Mouse (Mus musculus): ENCODE measurements around the gene Mesp1. TPM values are rescaled to one million over a fixed set of nuclear protein-coding genes. Genes with fewer than 3 reads are reported as not detected.
"Not testable (repeated sequence)": the region's sequence is repeated elsewhere in the genome, so short reads cannot be mapped to it uniquely, and the experiment has no call there.

The Mesp1 gene
- total RNA-seq, 2 experiments from 2014 or later: not detected

DNA sequence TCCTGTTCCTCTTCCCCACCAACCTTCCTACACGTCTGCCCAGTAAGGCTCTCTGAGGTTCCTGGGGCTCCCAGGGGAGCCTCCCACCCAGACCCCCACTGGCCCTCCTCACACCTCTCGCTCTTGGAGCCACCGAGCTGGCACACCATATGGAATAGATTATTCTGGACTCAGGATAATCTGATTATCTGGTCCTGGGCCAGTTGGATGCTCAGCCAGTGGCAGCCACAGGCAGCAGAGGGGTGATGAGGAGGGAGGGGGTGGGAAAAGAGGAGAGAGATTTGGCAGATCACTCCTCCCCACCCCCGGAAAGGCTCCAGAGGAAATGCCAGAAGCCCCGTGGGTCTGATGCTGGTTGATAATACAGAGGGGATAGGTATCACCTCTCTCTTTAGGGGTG, 5.0 kb upstream of the Mesp1 start:
- ATAC-seq (replicated peaks; ENCODE audit: low FRiP score, low TSS enrichment, poor library complexity, severe bottlenecking): no peak

DNA sequence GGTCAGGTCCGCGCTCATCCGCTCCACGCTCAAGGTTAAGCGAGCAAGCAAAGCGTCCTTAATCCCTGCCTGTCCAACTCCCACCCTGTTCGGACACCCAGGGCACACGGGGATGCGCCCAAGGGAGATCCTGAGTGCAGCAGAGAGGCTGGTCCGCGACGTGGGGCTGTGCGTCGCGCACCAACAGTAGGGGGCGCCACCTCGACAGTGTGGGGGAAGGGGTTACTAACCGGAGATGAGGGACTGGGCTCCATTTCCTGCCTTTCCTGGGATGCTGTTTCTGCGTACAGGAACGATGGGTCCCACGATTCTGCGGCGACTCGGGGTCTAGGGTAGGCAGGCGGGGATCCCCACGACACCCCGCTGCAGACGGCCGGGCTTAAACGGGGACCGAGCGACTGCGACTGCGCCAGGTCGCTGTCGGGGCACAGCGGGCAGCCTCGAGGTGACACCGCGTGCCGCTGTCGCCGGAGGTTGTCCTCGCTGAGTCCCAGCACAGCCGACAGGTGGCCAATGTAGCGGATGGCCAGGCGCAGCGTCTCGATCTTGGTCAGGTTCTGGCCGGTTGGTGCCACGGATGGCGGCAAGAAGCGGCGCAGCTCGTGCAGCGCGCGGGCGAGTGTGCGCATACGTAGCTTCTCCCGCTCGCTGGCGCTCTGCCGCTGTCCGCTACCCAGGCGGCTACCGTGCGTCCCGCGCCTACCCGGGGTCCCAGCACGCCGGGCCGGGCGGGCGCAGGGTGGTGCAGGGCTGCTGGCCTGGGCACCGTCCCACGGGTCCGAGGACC, 760 bp downstream of the Mesp1 start:
- ATAC-seq (replicated peaks; ENCODE audit: low FRiP score, low TSS enrichment, poor library complexity, severe bottlenecking): peak; percentile 28; the same call in 1 of the 2 replicates

DNA sequence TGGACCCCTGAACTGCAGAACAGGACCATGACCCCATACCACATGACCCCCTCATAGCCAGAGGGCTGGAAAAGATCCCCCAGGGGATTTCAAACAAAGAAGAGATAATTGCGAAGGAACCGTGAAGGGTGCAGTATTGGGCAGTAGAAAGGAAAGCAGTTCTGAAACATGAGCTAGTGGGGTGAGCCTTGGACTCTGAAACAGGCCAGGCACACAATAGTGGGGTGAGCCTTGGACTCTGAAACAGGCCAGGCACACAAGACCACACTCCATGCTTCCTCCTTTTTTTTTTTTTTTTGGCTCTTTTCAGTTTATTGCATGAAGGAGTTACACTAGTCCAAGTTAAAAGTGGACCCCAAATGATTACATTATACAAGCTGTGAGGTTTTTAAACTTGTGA, 3.8 kb downstream of the Mesp1 start:
- ATAC-seq (replicated peaks; ENCODE audit: low FRiP score, low TSS enrichment, poor library complexity, severe bottlenecking): not testable (repeated sequence)

DNA sequence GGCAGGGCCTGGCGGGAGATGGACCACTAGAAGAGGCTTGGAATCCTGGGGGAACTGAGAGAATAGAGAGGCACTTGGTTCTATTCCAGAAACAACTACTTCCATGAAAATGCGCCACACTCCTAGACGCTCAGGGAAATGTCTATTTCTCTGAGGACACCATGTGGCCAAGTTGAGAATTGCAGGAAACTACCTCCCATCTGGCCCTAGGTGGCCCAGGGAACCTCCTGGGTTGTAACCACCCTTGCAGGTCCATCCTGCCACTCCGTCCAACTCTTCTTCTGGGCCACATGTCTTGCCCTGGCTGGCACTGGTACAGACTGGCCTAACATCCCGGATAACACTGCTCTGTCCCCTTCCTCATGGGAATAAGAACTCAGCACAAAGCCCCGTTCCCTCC, 7.3 kb downstream of the Mesp1 start:
- peak; percentile 69 for ATAC-seq (replicated peaks; ENCODE audit: low FRiP score, low TSS enrichment, poor library complexity, severe bottlenecking)

DNA sequence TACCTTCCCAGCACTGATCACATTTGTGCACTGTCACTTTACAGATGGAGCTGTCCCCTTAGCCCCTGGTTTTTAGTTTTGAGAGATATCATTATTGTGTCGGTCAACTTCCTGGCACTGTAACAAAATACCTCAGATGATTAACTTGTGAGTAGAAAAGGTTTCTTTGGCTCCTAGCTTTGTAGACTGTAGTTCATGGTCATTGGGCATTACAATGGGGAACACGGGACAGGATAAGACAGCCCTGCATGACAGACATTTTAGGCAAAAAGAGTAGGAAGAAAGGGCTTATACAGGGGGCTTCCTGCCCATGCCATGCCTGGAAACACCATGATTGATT, 11.1 kb downstream of the Mesp1 start:
- ATAC-seq (replicated peaks; ENCODE audit: low FRiP score, low TSS enrichment, poor library complexity, severe bottlenecking): no peak

DNA sequence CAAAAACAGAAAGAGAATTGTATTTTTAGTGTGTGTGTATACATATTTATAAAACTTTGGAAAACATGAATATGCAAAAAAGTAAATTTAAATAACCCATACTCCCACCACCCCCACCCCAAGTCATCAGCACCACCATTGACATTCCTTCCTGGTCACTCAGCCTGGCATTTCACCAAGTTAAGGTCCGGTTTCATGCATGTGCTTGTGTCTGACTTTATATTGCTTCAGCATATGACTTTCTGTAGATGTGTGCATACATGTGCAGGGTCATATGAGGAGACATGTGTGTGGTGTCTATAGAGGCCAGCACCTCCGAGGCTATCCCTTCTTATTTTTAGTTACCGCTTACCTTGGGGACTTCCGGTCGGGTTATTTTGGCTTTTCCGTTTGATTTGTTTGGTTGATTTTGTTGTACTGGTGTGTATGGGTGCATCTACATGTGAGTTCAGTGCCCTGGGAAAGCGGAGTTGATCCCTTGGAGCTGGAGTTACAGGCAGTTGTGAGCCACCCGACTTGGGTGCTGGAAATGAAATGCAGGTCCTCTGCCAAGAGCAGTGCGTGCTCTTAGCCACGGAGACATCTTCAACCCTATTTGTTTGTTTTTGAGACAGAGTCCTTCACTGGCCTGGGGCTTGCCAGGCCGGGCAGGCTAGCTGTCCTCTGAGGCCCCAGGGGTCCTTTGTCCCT, 11.6 kb downstream of the Mesp1 start:
- no peak for ATAC-seq (replicated peaks; ENCODE audit: low FRiP score, low TSS enrichment, poor library complexity, severe bottlenecking)

DNA sequence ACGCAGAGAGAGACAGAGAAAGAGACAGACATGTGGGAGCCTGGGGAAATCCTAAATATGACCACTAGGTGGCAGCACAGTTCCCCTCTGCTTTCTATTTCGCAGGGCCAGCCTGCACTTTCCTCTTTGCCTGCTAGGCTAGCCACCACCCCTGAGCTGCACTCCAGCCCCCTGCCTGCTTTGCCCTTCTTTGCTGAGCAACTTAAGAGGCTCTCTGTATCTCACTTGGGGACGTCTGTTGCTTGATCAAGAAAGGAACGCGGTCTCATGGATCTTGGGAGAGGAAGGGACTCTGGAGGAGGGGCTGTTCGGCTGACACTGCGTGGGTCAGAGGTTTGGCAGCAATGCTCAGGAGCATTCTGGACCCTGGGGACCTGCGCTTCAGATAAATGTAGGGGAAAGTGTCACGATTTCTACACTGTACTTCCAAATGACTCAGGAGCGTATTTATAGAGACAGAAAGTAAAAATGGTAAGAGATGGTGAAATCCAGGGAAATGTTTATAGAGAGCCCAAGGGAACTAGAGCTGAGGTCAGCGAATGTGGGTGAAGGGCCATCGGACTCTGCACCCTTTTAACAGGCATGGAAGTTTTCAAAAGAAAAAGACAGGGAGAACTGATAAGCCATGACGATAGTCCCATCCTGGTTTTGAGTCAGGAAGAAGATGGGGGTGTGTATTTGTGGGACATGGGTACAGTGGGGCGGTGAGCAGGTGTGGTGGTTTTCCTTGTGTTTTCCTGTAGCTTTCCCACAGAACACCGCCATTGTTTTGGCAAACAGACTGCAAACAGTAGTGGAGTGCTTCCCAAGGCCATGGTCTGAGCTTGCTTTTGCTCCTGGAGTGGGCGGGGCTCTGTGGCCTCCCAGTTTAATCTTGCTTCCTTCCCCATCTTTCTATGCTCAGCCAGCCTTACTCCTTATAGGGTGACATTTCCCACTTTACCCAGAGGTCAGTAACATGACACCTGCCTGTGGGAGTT, 12.7 kb downstream of the Mesp1 start:
- peak; percentile 90 for ATAC-seq (replicated peaks; ENCODE audit: low FRiP score, low TSS enrichment, poor library complexity, severe bottlenecking)

DNA sequence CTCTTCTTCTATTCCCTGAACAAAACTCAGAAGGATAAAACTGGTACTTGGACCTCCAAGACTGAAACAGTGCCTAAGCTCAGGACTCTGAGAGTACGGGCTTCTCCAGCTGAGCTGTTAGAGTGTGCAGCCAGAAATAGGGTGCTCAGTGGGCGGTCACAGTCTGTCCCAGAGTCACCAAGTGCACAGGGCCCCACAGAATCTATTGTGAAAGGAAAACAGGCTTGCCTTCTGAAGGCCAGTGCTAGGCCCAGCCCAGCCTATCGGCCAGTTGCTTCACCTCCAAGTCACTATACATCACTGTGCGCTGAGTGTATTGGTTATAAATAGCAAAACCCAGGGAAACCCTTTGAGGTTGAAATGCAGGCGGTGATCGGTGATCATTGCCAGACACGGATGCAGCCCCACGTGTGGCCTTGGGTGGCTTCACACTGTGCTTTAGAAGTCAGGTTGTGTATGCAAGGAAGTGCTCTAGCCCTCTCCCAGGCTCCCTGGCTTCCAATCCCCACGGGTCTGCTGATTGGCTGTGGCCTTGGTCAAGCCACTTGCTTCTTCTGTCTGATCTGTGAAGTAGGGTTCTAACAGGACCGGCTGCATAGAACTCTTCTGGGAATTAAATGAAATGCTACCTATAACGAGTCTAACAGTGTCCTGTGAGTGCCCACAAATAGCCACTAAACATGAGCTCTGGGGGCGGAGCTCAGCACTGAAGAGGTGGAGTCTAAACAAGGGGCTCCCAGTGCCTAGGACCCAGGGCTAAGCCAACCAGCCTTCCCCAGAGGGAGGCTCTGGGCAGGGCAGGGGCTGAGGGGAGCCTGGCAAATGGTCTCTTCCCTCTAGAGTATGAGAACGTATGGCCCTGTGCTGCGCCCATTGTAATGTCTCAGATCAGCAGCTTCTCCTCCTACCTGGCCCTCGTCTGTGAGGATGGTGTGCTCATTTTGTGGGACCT, 21.8 kb downstream of the Mesp1 start:
- ATAC-seq (replicated peaks; ENCODE audit: low FRiP score, low TSS enrichment, poor library complexity, severe bottlenecking): 0 out of 2 replicates have a peak, but pooled peaks have one; percentile 16

DNA sequence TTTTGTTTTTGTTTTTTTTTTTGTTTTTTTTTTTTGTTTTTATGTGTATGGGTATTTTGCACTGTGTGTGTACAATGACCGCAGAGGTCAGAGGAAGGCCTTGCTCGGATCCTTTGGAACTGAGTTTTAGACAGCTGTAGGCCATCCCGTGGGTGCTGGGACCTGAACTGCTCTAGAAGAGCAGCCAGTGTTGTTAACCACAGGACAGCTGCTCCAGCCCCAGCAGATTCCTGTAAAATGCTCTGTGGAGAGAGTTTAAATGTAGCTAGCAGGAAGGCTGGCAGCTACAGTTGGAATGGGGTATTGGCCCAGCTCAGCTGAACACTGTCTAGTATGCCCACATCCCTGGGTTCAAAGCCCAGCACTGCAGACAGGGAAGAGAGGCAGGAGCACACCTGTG, 23.9 kb downstream of the Mesp1 start:
- ATAC-seq (replicated peaks; ENCODE audit: low FRiP score, low TSS enrichment, poor library complexity, severe bottlenecking): no peak

DNA sequence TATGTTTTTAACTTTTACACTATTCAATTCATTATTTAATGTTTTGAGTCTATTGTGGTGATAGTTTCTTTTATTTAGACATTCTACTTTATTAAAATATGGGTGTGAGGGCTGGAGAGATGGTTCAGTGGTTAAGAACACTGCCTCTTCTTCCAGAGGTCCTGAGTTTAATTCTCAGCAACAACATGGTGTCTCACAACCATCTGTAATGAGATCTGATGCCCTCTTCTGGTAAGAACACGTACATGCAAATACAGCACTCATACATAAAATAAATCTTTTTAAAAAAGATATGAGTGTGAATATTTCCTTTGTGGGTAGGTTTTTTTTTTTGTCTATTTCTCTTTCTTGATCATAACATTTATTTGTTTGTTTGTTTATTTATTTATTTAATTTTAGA, 27.6 kb downstream of the Mesp1 start:
- ATAC-seq (replicated peaks; ENCODE audit: low FRiP score, low TSS enrichment, poor library complexity, severe bottlenecking): no peak

DNA sequence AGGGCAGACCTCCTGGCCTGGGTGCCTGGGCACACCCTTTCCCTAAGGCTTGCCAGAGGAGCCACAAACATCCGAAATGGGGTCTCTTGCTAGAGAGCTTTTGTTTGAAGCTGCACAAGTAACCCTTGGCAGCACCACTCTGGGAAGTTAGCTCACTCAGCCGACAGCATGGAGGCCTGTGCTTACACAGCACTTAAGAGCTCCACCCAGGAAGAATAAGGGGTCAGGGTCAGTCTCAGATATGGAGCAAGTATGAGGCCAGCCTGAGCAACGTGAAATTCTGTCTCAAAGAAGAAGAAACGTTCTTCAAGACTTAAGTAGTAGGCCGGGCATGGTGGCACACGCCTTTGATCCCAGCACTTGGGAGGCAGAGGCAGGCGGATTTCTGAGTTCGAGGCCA, 31.5 kb downstream of the Mesp1 start:
- ATAC-seq (replicated peaks; ENCODE audit: low FRiP score, low TSS enrichment, poor library complexity, severe bottlenecking): no peak

DNA sequence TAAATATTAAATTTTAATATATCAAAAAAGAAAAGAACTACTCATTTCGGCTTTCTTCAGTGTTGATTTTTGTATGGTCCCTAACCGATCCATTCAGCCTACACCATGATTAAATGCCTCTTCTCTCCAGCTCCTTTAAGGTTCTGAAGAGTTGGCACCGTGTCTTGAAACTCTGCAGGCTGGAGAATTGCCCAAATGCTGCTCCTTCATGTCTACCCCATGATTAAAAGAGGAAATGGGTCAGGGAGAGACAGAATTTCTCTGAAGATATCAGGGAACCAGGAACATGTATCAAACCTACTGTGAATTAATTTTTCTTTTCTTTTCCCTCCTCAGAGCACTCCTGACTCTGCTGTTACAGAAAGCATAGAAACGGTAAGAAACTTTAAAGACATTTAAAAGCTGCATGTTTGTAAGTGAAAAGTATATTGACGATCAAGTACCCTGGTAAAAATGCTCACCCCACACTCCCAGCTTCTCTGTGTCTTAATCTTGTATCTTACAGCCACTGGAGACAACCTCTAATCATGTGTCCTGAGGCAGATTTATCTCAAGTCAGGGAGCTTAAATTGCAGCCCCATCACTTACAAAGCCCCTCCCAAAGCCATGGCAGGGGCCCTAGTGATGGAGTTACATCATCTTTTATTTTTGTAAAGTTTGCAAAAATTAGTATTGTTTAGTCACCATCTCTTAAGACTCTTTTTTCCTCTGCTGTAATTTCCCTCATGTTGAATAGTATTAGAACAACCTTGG, 32.3 kb downstream of the Mesp1 start:
- ATAC-seq (replicated peaks; ENCODE audit: low FRiP score, low TSS enrichment, poor library complexity, severe bottlenecking): no peak

DNA sequence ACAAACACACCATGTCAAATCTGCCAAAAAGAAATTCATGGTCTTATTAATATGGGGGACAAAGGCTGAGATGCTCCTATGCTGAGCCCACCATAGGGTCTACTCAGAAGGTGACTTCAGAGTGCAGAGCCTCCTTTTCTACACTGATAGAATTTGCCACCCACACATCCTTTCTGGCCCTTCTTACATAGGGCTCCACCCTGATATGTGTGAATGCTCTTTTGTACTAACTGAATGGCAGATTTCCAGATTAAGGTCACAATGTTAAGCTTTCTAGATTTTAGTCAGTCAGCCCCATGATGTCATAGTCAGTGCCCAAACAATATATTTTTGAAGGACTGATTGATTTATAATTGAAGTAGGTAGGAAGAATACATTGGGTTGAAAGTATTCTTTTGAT, 33.8 kb downstream of the Mesp1 start:
- no peak for ATAC-seq (replicated peaks; ENCODE audit: low FRiP score, low TSS enrichment, poor library complexity, severe bottlenecking)

DNA sequence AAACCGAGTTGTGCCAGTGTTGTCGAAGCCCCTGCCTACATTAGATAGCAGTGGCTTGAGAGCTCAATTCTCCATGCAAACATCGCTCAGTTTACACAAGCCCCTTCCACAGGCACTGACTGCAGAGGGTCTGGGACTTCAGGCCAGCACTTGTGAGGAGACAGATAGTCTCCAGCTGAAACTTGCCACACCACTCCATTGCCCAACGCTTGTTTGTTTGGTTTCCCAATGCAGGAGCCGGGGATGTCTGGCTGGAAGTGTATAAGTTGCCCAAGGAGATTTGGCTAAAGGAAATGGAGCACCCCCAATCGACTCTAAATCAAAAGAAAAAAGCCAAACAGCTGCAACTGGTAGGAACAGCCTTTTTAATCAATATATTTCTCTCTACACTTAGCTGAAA, 35.4 kb downstream of the Mesp1 start:
- no peak for ATAC-seq (replicated peaks; ENCODE audit: low FRiP score, low TSS enrichment, poor library complexity, severe bottlenecking)

DNA sequence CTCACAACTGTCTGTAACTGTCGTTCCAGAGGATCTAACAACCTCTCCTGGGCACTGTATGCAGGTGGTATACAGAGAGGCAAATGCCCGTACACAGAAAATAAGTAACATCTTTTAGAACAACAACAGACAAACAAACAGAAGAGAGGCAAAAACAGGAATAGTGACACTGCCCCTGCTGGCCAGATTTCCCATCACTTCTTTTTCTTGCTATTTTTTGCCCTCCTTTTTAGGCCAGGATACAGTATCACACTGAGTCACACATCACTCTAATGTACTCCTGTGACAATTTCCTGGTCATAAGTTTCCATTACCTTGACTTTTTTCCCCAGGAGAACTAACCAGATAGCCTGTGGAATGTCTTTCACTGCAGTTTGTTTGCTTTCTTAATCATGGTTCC, 37.3 kb downstream of the Mesp1 start:
- no peak for ATAC-seq (replicated peaks; ENCODE audit: low FRiP score, low TSS enrichment, poor library complexity, severe bottlenecking)

DNA sequence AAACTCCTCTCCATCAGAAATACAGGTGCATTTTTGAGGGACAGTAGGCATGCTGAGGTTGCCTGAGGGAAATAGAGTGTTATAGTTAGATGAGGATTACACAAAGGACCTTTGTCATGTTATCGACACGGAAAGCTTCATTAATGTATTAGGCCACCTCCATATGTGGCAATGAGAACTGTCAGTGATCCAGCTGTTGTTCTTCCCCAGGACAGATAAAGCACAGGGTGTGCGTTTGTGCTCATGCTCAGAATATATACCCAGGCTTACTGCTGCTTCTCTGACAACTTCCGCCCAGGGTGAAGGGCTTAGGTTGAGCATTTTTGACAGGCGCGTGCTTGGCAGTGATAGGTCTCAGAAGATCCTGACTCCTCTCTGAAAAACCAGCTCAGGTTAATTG, 44.1 kb downstream of the Mesp1 start:
- no peak for ATAC-seq (replicated peaks; ENCODE audit: low FRiP score, low TSS enrichment, poor library complexity, severe bottlenecking)

DNA sequence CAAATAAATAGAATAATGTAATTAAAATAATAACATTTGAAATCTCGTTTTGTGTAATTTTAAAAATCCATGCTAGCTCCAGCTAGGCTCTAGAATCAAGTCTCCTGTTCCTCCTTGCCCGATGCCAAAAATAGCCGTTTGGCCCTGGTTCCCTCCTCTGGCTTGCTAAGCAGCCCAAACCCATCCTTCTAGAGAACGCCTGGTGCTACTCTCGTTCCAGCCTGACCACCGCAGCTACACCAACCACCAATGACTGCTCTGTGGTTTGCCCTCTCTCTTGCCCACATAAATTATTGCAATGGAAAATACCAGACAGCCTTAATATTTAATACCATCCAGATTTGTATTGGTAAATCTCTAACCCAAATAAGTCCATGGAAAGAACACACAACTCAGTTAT, 45.9 kb downstream of the Mesp1 start:
- ATAC-seq (replicated peaks; ENCODE audit: low FRiP score, low TSS enrichment, poor library complexity, severe bottlenecking): no peak

DNA sequence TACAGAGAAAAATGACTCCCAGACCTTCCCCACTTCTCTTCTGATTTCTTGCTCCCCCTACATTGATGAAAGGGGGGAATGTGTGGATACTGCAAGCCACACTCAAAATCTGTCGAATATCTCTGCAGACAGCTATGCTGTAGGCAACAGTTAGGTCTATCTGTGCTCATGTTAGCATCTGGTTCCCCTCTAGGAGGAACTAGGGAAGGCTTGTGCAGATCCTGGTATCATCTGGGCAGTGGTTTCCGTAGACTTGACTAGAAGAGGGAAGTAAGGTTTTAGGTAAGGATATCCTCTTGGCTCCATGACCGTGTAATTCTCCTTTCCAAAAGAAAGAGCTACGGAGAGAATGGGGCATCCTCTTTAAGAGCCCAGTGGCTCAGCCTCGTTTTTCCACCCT, 49.0 kb downstream of the Mesp1 start:
- no peak for ATAC-seq (replicated peaks; ENCODE audit: low FRiP score, low TSS enrichment, poor library complexity, severe bottlenecking)

Data from megakaryocyte-erythroid progenitor cell, adult 5-6 weeks (primary cell).